10 mouse cellular contexts compared by ENCODE assay signal in genomic region chr11:94874155-94874561, GRCm38 (mm10).
DNase-seq lines count a peak whose midpoint lies in the region; ATAC-seq and TF ChIP-seq lines count a peak whose summit lies in the region.
"Had no signal": no experiment of that assay in that cellular context is flagged by ENCODE, and none has a peak within 500 bp of the region (broad histone marks: within the 10 kb centered on the region; RNA-seq: fewer than 3 reads in every experiment).

No protein-coding gene starts in this region.

- H3K79me2 ChIP-seq in myocyte (ENCODE audit: control insufficient read depth, insufficient read depth): no peaks in the 10 kb centered on the region

- peak; percentile 48 for DNase-seq in kidney, postnatal 10 days
- DNase-seq in kidney, postnatal 25 days: no peak
- no peak for DNase-seq in heart, postnatal 0 days (ENCODE audit: low spot score)
- DNase-seq in layer of hippocampus, adult 9-11 months: no peak
- DNase-seq in right cerebral cortex, postnatal 25 days: no peak
- DNase-seq: kidney, adult 8-10 months had no signal

- 11% methylated on average over 7 of the region's 7 CpGs for WGBS in embryonic facial prominence, embryonic 15.5 days
- 14% methylated on average over 7 of the region's 7 CpGs for WGBS in heart, postnatal 0 days
- WGBS in forebrain, embryonic 12.5 days: 9% methylated on average over 7 of the region's 7 CpGs

- H3K9me3 ChIP-seq in embryonic facial prominence, embryonic 15.5 days (replicated peaks): no peaks in the 10 kb centered on the region
- H3K9me3 ChIP-seq in heart, postnatal 0 days (replicated peaks; ENCODE audit: control insufficient read depth, low read length): no peaks in the 10 kb centered on the region
- H3K9me3 ChIP-seq in forebrain, embryonic 12.5 days: no peaks in the 10 kb centered on the region
- H3K9me3 ChIP-seq: midbrain, embryonic 12.5 days had no signal

- no peaks in the 10 kb centered on the region for H3K36me3 ChIP-seq in embryonic facial prominence, embryonic 15.5 days
- no peaks in the 10 kb centered on the region for H3K36me3 ChIP-seq in heart, postnatal 0 days (replicated peaks; ENCODE audit: control insufficient read depth, insufficient read depth, low read length)
- H3K36me3 ChIP-seq in myocyte (ENCODE audit: control insufficient read depth, insufficient read depth): no peaks in the 10 kb centered on the region
- H3K36me3 ChIP-seq in forebrain, embryonic 12.5 days (replicated peaks): no peaks in the 10 kb centered on the region
- H3K36me3 ChIP-seq: midbrain, embryonic 12.5 days had no signal

- H3K4me2 ChIP-seq in embryonic facial prominence, embryonic 15.5 days (replicated peaks): peak overlapping the region; percentile 57
- H3K4me2 ChIP-seq in heart, postnatal 0 days (ENCODE audit: low read depth, low read length): peak overlapping the region; percentile 48
- peak overlapping the region; percentile 42 for H3K4me2 ChIP-seq in myocyte (ENCODE audit: low read depth)
- no peak overlapping the region for H3K4me2 ChIP-seq in forebrain, embryonic 12.5 days

- peak overlapping the region; percentile 15; the same call in 1 of the 2 replicates for H3K9ac ChIP-seq in embryonic facial prominence, embryonic 15.5 days
- H3K9ac ChIP-seq in heart, postnatal 0 days (replicated peaks; ENCODE audit: low read depth, low read length): no peak overlapping the region
- no peak overlapping the region for H3K9ac ChIP-seq in forebrain, embryonic 12.5 days
- H3K9ac ChIP-seq: midbrain, embryonic 12.5 days had no signal

- peaks cover 48% of the 10 kb centered on the region for H3K4me1 ChIP-seq in embryonic facial prominence, embryonic 15.5 days
- H3K4me1 ChIP-seq in heart, postnatal 0 days (ENCODE audit: control insufficient read depth, insufficient read depth): peaks cover 7% of the 10 kb centered on the region; the same call in 1 of the 2 replicates
- peaks cover 17% of the 10 kb centered on the region for H3K4me1 ChIP-seq in forebrain, embryonic 12.5 days

- no peak for TF ChIP-seq EP300 in heart, postnatal 0 days (IDR thresholded peaks at IDR 0.05; ENCODE audit: low read depth)

- no peak overlapping the region for H3ac ChIP-seq in myocyte (ENCODE audit: control insufficient read depth, insufficient read length)

- TF ChIP-seq CTCF in heart, postnatal 0 days (IDR thresholded peaks at IDR 0.05; ENCODE audit: low read depth): no peak

- peak; percentile 53 for ATAC-seq in embryonic facial prominence, embryonic 15.5 days (ENCODE audit: insufficient number of reproducible peaks, low FRiP score, low TSS enrichment, low read depth)
- ATAC-seq in heart, postnatal 0 days (ENCODE audit: insufficient read depth, low read depth): peak; percentile 27
- ATAC-seq in forebrain, embryonic 12.5 days (ENCODE audit: low FRiP score): no peak

- TF ChIP-seq POLR2A in myocyte (IDR thresholded peaks at IDR 0.05; ENCODE audit: insufficient read length, low read depth): no peak

- no peaks in the 10 kb centered on the region for H3K27me3 ChIP-seq in embryonic facial prominence, embryonic 15.5 days
- H3K27me3 ChIP-seq in heart, postnatal 0 days (ENCODE audit: control insufficient read depth, insufficient read depth, low read length): peaks cover 15% of the 10 kb centered on the region; the same call in 1 of the 2 replicates
- no peaks in the 10 kb centered on the region for H3K27me3 ChIP-seq in myocyte (ENCODE audit: control insufficient read depth, insufficient read depth, insufficient read length)
- H3K27me3 ChIP-seq in forebrain, embryonic 12.5 days: peaks cover 48% of the 10 kb centered on the region

- peak overlapping the region; percentile 22; the same call in 1 of the 2 replicates for H3K4me3 ChIP-seq in embryonic facial prominence, embryonic 15.5 days (replicated peaks)
- peak overlapping the region; percentile 9 for H3K4me3 ChIP-seq in heart, postnatal 0 days (ENCODE audit: low read depth, low read length)
- H3K4me3 ChIP-seq in myocyte: no peak overlapping the region
- H3K4me3 ChIP-seq in forebrain, embryonic 12.5 days (replicated peaks): no peak overlapping the region
- H3K4me3 ChIP-seq: midbrain, embryonic 12.5 days had no signal

- peak overlapping the region; percentile 95 for H3K27ac ChIP-seq in embryonic facial prominence, embryonic 15.5 days (replicated peaks)
- H3K27ac ChIP-seq in heart, postnatal 0 days (ENCODE audit: low read depth): peak overlapping the region; percentile 79
- no peak overlapping the region for H3K27ac ChIP-seq in forebrain, embryonic 12.5 days
- H3K27ac ChIP-seq: midbrain, embryonic 12.5 days had no signal

TF ChIP-seq in myocyte, 11 proteins besides CTCF, POLR2A, EP300 and RAD21:
- no peak for TF ChIP-seq TCF3 (IDR thresholded peaks at IDR 0.05; ENCODE audit: insufficient read length, low read depth)
- TF ChIP-seq MYOG (IDR thresholded peaks at IDR 0.05; ENCODE audit: control insufficient read depth in 1 of 3, insufficient read depth in 1 of 3, insufficient read length in 2 of 3, low read depth in 2 of 3): no peak
- TF ChIP-seq TCF12 (IDR thresholded peaks at IDR 0.05; ENCODE audit: insufficient read depth, poor library complexity, severe bottlenecking): no peak
- TF ChIP-seq CEBPB (IDR thresholded peaks at IDR 0.05; ENCODE audit: insufficient read depth, poor library complexity, severe bottlenecking): no peak
- TF ChIP-seq USF1 (IDR thresholded peaks at IDR 0.05; ENCODE audit: low read depth): no peak
- TF ChIP-seq E2F4 (IDR thresholded peaks at IDR 0.05; ENCODE audit: insufficient read depth): no peak
- TF ChIP-seq REST (IDR thresholded peaks at IDR 0.05; ENCODE audit: insufficient read depth, insufficient read length): no peak
- no peak for TF ChIP-seq MYOD1 (IDR thresholded peaks at IDR 0.05; ENCODE audit: control insufficient read depth in 1 of 3, insufficient read length in 2 of 3, low read depth in 2 of 3)
- no peak for TF ChIP-seq MAX (IDR thresholded peaks at IDR 0.05; ENCODE audit: low read depth)
- TF ChIP-seq SRF (IDR thresholded peaks at IDR 0.05; ENCODE audit: control insufficient read depth, insufficient read length, low read depth): no peak
- TF ChIP-seq POLR2AphosphoS2 (IDR thresholded peaks at IDR 0.05; ENCODE audit: insufficient read length, low read depth): no peak

Comparison
In these comparisons a context has a peak if more than half of its experiments do, and no peak if none do; other contexts are left out.
1. H3K4me3 ChIP-seq: peak in embryonic facial prominence, embryonic 15.5 days (single experiment) and heart, postnatal 0 days (single experiment); none in myocyte (single experiment) and forebrain, embryonic 12.5 days (single experiment).